Mouse (Mus musculus): ENCODE measurements around the gene Fosb.

Fosb gene

DNA sequence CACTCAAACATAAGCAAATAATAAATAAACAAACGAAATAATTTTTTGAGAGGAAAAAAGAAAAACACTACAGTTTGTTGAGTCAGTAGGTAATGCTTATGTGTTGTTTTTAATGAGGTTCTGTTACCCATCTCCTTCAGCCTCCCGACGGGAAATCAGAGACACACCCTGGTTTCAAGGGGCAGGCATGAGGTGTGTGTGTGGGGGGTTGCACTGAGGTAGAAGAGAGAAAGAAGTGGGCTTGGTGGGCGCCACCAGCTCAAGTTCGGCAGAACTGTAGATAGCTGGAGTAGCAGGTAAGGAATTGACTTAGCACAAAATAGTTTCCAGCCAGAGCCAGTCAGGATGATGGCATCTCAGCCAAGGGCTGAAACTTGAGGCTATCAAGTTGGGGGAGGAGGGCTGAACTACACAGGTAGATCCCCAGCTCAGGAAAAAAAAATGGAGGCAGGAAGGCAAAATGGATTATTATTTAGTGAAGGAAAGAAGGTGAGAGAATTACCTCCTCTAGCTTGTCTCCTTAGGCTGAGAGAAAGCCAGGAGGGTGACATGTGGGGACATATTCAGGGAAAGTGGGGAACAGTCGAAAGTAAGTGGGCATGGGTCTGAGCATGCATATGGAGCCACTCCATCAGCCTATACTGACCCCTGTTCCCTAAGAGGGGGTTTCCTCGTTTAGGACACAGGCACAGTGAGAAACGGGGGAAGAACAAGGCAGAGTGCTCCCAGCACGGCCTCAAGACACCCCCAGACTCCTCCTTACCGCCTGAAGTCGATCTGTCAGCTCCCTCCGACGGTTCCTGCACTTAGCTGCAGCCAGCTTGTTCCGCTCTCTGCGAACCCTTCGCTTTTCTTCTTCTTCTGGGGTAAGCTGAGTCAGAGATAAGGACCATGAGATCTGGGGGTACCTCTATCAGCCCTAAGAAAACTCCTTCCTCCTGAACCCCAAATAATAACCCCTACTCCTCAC lies 3.8 kb downstream of the Fosb start:
- DNase-seq: no peak

DNA sequence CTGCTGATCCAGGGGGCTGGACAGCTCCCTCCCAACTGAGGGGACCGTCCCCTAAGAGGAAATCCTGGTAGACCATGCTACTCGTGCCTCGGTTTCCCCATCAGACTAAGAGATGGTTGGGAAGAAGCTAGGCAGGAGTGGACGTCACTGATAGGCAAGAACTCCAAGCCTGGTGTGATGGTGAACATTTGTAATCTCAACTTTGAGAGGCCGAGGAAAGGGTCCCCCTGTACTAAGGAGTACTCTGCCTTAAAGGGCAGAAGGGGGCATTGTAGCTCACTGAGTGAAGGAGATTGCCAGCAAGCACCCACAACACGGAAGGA lies 4.5 kb downstream of the Fosb start:
- DNase-seq: no peak

DNA sequence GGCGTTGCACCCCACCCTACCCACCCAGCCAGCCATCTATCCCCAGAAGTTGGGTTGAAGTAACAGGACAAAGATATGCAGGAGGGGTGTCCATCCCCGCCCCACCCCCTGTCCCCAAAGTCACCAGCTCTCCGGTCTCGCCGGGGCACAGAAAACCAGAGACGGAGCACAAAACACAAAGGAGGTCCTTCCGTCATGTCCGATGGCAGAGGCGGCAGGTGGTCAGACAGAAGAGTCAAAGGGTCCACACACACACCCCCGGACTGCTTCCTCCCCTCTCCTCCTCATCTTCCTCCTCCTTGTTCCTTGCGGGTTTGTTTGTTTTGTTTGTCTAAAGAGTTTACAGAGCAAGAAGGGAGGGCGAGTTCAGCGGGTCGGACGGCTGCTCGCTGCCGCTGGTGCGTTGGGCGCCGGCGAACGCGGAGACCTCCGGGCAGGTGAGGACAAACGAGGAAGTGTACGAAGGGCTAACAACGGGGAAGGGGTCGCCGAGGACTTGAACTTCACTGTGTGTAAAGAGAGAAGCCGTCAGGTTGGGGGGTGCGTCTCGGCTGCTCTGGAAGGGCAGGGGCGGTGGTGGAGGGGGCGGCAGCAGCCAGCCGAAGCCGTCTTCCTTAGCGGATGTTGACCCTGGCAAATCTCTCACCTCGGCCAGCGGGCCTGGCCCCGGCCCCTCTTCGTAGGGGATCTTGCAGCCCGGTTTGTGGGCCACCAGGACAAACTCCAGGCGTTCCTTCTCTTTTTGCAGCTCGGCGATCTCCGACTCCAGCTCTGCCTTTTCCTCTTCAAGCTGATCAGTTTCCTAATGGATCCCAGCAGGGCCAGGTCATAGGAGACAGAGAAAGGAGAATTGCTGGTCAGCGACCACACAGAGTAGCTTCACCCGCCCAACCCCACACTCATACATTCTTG lies 5.1 kb downstream of the Fosb start:
- no peak for DNase-seq

DNA sequence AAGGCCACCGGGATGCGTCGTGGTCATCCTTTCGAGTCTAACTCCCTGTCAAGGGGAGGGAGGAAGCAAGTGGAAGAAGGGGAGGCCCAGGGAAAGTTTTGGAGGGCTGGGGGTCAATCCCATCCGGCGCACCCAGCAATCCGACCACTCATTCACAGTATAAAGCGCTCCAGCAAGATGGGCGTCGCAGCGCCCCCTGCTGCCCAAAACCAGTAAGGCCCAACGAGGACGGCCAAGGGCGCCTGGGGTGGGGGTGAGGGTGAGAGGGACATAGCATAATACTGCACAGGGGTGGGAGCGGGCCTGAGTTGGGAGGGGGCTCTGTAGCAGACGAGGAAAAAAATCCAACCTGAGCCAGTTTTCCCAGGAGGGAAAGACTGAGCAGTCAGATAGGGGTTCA lies 6.1 kb downstream of the Fosb start:
- peak; percentile 83 for DNase-seq

DNA sequence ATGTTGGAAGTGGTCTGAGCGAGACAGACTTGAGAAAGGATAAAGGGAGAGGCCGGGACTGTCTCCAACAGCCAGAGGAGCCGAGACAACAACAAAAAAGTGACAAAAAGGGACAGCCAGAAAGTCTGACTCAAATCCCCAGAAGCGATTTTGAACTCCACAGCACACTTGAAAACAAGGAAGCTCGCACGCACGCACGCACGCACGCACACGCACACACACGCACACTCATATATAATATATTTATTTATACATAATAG lies 6.9 kb downstream of the Fosb start:
- no peak for DNase-seq

DNA sequence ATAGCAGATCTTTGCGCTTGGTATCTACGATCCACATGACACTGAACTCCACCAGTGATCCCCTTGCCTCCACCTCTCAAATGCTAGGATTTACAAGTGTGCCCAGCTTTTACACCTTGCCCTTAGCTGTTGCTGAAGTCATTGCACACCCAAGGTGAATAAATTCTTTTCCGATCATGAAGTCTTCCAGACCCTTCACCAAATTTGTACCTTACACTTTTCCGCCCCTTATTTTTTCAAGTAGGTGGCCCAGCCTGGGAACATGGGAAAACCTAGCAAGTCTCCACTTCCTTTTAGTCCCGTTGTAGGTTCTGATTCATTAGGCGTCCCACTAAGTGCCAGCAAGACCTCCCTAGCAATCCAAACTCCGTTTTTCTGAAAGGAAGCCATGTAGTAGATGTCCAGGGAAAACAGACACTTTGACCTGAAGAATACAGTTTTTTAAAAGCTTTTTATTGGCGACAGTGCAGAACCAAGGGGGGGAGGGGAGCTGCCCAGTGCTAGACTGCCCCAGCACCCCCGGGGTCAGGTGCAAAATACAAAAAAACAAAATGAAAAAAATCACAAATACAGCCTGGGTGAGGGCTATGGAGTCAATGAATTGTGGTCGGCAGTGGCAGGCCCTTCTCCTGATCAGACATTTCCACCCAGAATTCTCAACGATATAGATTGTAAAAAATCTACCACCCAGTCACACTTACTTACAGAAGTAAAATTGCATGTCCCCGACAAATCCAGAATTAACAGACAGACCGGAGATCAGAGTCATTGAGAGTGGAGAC lies 7.4 kb downstream of the Fosb start:
- no peak for DNase-seq

DNA sequence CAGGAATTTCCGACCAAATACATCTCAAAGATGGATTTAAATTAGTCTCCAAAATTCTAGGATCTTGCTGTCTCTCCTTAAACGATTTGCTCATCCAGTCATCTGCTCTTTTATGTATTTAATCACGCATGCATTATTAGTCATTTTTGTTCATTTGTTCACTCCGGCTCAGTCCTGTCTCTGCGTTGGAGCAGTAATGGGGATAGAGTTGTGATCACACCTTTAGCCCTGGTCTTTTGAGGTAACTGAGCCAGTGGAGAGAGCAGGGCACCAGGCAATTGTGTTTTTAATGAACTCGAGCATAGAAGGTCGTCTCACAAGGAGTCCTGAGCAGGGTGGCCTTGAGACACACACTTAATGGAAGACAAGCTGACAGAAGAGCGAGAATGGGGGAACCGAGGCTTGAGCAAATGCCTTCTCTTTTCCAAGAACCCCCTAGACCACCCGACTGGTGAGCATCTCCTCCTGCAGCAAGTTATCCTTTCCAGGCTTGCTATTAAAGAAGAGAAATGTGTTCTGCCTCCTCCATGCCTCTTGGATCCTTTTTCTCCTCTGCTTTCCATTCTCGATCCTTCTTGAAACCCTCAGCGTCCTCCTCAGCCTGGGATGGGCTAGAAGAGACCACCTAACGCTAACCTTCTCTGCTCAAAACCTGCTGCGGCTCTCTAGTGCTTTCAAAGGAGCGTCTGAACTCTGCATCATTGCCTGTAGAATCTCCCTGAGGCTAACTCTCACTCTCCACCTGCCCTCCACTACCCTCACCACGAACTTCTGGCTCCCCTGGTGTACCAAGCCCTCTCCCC lies 8.2 kb downstream of the Fosb start:
- DNase-seq: no peak

DNA sequence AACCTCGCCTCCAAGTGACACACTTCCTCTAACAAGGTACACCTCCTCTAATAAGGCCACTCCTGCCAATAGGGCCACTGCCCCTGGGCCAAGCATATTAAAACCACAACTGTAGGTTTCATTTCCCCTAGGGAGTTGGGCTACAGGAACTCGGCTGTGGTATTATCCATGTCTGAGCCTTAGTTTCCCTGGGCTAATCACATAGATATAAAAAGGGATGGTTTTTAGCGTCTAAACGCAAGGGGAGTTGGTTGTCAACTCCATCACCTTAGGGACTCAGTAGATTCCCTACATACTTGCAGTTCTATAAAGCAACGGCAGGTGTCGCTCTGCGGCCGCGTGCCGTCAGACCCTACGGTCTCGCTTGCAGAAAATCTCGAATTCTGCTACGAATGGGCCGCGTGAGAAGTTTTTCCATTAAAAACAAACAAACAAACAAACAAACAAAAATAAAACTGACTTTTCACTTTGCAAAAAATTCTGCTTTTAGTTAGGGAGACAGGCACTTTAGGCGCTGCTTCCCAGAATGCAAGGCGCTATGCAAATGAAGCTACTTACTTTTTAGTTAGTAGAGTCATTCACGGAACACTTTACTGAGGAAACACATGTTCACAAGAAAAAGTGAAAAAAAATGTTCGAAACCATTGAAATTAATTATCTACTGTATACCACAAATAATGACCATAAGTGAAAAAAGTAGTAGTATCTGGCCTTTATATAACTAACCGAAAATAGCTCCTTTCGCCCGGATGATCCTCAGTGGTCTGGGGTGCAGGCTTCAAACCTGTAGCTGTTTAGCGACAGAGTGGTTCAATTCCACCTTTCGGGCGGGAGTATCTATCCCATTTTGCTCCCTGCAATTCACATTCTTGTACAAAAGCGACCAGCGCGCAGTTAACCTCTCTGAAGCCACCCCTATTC lies 9.1 kb downstream of the Fosb start:
- peak; percentile 87 for DNase-seq

DNA sequence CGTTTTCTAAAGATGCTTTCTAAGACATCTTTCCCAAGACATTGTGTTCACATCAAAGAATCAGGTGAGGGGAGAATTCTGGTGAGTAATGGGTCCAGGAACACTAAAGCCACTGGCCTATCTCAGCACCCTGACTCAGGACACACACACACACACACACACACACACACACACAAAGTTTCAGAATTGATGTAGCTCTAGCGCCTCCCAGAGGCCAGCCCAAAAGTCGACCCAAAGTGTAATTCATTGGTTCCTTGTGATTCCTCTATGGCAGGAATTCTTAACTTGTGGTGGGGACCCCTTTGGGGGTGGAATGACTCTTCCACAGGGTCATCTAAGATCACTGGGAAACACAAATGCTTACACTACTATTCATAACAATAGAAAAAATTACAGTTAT lies 10.7 kb downstream of the Fosb start:
- DNase-seq: no peak

DNA sequence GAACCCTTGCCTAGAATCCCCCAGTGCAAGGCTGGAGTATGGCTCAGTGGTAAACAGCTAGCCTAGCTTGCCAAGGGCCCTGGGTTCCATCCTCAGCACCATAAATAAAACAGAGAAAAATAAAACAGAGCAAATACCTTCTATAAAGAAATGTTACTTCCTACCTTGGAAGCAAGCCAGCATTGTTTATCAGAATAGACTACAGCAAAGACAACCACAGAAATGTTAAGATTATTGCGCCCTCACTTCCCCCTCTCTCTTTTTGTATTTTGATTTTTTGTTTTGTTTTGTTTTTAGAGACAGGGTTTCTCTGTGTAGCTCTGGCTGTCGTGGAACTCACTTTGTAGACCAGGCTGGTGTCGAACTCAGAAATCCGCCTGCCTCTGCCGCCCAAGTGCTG lies 12.1 kb downstream of the Fosb start:
- no peak for DNase-seq

DNA sequence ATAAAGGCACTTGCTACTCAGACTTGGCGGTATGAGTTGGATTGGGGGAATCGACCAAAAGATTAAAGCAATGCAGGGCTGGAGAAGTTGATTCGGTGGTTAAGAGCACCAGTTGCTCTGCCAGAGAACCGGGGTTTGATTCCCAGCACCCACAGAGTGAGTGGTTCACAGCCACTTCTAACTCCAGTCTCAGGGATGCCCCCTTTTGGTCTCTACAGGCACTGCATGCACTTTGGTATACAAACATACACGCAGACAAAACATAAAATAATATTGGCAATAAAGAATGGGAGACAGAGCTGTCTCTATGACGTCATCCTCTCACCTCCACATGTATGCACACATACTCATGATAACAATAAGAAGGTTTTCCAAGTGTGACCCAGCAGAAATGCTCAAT lies 12.8 kb downstream of the Fosb start:
- no peak for DNase-seq

DNA sequence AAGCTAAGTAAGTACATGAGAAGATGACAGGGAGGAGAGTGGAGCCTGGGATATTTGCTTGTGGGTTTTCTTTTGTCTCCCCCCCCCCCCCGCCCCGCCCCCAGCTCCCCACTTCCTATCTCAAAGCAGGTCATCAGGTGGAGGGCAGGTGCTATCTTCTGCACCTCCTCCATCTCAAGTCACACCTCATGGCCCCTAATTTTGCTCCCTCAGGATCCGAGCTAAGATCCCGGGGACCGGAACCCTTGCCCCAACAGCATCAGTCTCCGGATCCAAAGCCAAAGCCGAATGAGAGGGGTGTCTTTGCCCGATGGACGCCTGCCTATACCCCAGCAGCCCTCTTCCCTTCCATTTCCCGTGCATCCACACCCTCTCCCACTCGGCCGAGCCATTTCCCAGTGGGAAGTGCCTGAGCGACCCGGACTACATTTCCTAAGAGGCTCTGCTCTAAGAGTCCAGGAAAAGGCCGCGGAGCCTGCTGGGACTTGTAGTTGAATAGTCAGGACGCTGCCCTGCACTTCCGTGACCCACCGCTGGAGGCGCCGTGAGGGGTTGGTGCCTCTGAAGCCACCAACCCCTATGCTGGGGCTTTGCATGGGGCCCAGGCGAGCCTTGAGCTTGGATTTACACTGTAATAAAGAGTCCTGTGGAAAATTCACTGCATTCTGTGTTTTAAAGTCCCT lies 14.2 kb downstream of the Fosb start:
- DNase-seq: peak; percentile 97

DNA sequence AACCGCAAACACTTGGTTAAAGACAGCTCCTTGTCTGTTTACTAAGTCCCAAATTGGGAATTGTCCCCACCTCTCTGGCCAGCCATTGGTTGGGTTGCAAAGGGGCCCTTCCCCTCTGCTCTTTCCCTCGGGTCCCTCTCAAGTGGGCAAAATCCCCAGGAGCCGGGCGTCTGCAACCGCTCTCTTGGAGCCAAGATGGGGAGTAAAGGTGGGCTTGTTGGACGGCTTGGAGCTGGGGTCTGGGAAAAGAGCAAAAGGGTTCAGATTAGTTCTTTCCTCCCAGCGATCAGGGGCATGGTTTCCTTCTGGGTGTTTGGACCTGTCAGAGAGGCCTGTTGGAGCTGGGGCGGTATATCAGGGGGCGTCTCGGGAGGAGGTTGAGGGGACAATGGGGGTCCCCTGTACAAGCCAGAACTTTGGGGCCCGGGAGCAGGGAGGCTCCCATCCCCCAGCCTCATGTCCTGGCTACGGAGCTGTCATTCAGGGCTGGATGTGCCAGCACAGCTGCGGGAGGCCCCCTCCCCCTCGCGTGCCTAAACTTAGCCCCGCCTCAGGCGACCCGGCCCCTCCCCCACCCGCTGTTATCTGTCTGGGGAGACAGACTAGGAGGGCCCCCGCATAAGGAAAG lies 18.8 kb downstream of the Fosb start:
- peak; percentile 41 for DNase-seq

DNA sequence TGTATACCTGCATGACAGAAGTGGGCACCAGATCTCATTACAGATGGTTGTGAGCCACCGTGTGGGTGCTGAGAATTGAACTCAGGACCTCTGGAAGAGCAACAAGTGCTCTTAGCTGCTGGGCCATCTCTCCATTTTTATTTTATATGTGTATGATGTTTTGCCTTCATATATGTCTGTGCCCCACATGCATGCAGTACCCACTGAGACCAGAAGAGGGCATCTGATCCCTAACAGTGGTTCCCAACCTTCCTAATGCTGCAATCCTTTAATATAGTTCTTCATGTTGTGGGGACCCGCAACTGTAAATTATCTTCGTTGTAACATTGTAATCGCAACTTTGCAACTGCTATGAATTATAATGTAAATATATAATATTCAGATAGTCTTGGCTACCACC lies 25.1 kb downstream of the Fosb start:
- DNase-seq: peak; percentile 70

DNA sequence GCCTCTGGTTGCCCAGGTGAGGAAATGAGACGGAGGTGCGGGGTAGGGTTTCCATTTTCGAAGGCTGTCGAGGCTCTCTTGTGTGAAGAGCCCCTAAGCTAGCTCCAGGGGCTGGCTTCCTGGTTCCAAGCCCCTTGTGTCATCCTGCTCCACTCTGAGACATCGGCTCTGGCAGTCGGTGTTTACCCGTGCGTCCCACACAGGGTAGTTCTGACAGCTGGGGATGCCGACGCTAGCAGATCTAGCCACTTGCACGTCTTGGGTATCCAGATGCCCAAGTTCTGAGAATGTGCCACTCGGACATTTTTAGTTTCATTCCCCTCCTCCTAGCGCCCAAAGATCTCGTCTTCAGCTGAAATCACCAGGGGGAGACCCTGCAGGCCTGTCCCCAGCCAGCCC lies 26.4 kb downstream of the Fosb start:
- DNase-seq: no peak

DNA sequence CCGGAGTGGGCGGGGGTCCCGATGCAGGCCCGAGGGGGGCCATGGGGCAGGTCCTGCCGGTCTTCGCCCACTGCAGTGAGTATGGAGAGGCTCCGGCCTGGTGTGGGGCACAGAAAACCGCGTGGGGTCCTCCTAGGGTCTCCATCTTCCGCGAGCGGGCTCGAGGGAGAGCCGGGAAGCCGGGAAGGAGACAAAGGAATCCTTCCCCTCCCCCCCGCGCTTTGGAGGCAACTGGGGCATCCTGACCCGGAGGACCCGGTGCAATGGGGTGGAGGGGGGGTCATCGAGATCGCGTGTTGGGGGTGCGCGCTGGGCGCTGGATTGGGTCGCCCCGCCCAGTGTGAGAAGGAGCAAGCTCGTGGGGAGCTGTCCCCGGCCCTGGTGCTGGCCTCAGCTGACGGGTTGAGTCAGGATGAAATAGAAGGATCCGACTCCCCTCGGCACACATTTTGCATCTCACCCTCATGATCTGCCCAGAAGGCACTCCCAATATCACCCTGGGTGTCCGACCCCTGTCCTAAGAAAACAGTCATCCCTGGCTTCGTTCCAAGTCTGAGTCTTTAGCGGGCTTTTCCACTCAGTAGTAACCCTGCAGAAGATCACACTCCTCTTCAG lies 27.0 kb downstream of the Fosb start:
- peak; percentile 59 for DNase-seq

DNA sequence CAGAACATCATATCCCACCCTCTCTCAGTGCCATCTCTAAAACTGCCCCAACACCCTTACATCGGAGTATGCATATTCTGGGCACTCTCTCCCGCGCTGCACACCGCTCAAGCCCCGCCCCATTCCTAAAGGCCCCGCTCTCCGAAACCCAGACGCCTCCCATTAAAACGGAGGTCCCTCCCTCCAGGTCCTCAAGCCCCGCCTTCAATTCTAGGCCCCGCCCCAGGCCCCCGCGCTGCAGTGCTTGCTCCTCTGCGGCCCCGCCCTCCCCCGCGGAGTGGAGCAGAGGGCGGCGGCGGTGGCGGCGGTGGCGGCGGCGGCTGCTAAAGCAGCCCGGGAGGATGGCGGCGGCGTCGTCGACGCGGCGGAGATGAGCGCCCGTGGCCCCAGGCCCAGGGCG lies 27.5 kb downstream of the Fosb start, which contains the start of gene Rtn2:
Rtn2 (plus strand) TSS at position 240 of the 400 bp plus-strand sequence.
- DNase-seq: peak; percentile 74

DNA sequence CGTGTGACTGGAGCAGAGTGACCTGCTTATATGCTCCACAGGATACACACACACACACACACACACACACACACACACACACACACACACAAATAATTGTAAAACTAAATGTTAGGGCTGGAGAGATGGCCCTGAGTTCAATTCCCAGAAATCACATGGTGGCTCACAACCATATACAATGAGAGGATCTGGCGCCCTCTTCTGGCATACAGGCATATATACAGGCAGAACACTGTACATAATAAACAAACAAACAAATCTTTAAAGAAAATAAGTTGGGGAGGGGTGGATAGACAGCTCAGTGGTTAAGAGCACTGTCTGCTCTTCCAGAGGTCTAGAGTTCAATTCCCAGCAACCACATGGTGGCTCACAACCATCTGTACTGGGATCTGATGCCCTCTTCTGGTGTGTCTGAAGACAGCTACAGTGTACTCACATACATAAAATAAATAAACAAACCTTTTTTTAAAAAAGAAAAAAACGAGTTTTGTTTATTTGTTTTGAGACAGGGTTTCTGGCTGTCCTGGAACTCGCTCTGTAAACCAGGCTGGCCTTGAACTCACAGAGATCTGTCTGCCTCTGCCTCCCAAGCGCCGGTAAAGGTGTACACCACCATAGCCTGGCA lies 28.1 kb downstream of the Fosb start:
- peak; percentile 49 for DNase-seq

DNA sequence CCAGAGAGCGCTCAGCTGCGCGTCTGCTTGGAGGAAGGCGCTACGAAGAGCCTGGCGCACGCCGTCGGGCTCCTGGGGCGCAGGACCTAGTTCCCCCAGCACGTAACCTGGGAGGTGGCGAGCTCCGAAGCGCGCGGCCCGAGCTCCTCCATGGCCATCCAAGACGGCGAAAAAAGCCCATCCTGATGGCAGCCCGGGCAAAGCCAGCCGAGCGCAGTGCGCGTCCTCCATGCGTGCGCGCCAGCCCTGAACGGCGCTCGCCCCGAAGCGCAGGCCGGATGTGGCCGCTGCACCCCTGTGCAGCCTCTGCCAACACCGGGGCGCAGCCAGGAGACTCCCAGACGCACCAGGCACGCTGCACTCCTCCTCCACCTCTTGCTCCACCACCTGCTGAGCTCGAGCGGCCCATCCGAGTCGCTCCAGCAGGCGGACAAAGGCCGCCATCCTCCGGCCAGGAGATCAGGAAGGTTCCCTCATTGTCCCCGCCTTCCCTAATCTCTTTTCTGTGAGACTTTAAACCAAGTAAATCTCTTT lies 30.2 kb downstream of the Fosb start, which contains the start of gene Ppm1n:
Ppm1n (minus strand) TSS at position 484 of the 534 bp plus-strand sequence.
- DNase-seq: peak; percentile 50

Measured in thymus, postnatal 14 days (tissue).